Mouse (Mus musculus): ENCODE results near the gene Pimreg. TPM values are rescaled to one million over a fixed set of nuclear protein-coding genes. Genes with fewer than 3 reads are reported as not detected.

Gene Pimreg
- polyA plus RNA-seq, 1 experiment = 1.4 TPM

DNA sequence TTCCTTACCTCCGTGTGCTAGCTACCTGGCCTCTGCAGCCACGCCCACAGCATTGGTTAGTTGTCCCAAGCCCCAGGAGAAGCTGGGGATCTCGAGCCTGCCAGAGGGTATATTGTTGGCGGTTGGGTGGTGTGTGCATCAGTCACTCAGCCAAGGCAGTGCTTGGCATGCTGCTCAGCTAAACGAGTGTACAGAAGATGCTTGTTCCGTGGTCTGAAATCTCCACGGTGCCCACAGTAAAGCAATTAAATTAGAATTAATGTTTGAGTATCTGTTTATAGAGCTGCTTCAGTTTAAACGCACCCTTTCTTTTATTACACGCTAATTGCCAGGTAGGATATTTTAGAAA lies 24.6 kb upstream of the Pimreg start:
- no peak overlapping the region for H3K27ac ChIP-seq (ENCODE audit: insufficient read depth, low read depth, low read length)
- no peak overlapping the region for H3K4me3 ChIP-seq (ENCODE audit: low read depth, low read length)
- no peaks in the 10 kb centered on the region for H3K36me3 ChIP-seq (ENCODE audit: control insufficient read depth, insufficient read depth, low read length)
- H3K4me1 ChIP-seq (ENCODE audit: control insufficient read depth, insufficient read depth, insufficient read length, low read length) = no peaks in the 10 kb centered on the region
- no peaks in the 10 kb centered on the region for H3K27me3 ChIP-seq (ENCODE audit: control insufficient read depth, insufficient read depth, low read length)
- WGBS = 51% methylated on average over 9 of the region's 9 CpGs
- no peak for TF ChIP-seq CTCF (IDR thresholded peaks at IDR 0.05; ENCODE audit: extremely low read depth, insufficient read length, insufficient replicate concordance, low read depth, low read length)
- no peak for TF ChIP-seq POLR2A (IDR thresholded peaks at IDR 0.05; ENCODE audit: low read depth, low read length)

DNA sequence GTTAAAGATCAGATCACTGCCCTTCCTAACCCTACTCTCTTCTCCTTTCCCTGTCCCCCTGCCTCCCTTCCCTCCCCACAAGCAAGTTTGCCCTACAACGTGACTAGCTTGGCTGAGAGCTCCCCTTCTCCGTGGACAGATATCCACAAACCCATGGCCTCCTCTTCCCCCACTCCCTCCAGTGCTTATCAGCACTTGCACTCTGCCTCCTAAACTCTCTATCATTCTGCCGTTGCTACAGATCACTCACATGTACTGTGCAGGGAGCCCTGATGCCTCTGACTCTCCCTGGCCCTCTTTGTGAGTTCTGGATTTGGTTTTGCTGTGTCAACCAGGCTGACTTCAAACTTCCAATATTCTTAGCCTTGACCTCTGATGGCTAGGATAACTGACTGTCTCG lies 20.8 kb upstream of the Pimreg start:
- Histone ChIP-seq H3K4me1 (ENCODE audit: control insufficient read depth, insufficient read depth, insufficient read length, low read length) (no peaks in the 10 kb centered on the region), H3K36me3 (ENCODE audit: control insufficient read depth, insufficient read depth, low read length) (no peaks in the 10 kb centered on the region), H3K4me3 (ENCODE audit: low read depth, low read length) (no peak overlapping the region), H3K27me3 (ENCODE audit: control insufficient read depth, insufficient read depth, low read length) (no peaks in the 10 kb centered on the region), H3K27ac (ENCODE audit: insufficient read depth, low read depth, low read length) (no peak overlapping the region)
- 43% methylated on average over 4 of the region's 4 CpGs for WGBS
- TF ChIP-seq CTCF (IDR thresholded peaks at IDR 0.05; ENCODE audit: extremely low read depth, insufficient read length, insufficient replicate concordance, low read depth, low read length) = no peak
- no peak for TF ChIP-seq POLR2A (IDR thresholded peaks at IDR 0.05; ENCODE audit: low read depth, low read length)

DNA sequence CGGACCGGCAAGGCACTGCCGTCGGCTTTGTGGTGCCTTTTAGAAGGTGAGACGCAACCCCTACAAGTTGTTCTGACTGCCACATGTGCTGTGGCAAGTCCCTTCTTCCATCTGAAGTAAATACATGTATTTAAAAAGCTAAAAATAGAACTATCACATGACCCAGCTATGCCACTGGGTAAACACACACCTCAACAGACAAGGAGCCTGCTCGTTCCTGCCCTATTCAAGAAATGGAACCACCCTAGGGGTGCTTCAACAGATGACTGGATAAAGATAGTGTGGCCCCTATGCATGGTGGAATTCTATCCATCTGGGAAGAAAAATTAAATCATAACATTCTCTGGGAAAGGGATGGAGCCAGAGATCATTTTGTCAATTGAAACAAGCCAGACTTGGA lies 19.0 kb upstream of the Pimreg start:
- Histone ChIP-seq H3K27ac (ENCODE audit: insufficient read depth, low read depth, low read length) (no peak overlapping the region), H3K4me1 (ENCODE audit: control insufficient read depth, insufficient read depth, insufficient read length, low read length) (no peaks in the 10 kb centered on the region), H3K27me3 (ENCODE audit: control insufficient read depth, insufficient read depth, low read length) (no peaks in the 10 kb centered on the region), H3K36me3 (ENCODE audit: control insufficient read depth, insufficient read depth, low read length) (no peaks in the 10 kb centered on the region), H3K4me3 (ENCODE audit: low read depth, low read length) (no peak overlapping the region)
- 61% methylated on average over 6 of the region's 6 CpGs for WGBS
- TF ChIP-seq POLR2A (IDR thresholded peaks at IDR 0.05; ENCODE audit: low read depth, low read length) (no peak), CTCF (IDR thresholded peaks at IDR 0.05; ENCODE audit: extremely low read depth, insufficient read length, insufficient replicate concordance, low read depth, low read length) (no peak)

DNA sequence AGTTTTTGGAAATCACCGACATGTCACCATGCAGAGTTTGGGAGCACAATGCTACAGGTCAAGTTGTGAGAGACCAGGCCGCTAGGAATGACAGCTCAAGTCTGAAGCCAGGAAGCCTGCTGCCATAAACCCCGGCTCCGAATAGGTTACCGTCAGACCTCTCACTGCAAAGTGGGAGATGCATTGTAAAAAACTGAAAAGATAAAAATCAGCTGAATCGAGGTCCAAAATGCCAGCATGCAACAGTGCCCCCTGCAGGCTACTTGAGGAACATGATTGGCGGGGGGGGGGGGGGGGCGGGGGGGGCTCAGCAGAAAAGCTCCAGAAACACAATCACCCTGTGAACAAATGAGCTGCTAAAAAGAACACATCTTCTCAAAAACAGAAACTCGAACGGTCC lies 18.3 kb upstream of the Pimreg start:
- H3K36me3 ChIP-seq (ENCODE audit: control insufficient read depth, insufficient read depth, low read length) = no peaks in the 10 kb centered on the region
- no peaks in the 10 kb centered on the region for H3K27me3 ChIP-seq (ENCODE audit: control insufficient read depth, insufficient read depth, low read length)
- H3K4me3 ChIP-seq (ENCODE audit: low read depth, low read length) = no peak overlapping the region
- TF ChIP-seq POLR2A (IDR thresholded peaks at IDR 0.05; ENCODE audit: low read depth, low read length) (no peak), CTCF (IDR thresholded peaks at IDR 0.05; ENCODE audit: extremely low read depth, insufficient read length, insufficient replicate concordance, low read depth, low read length) (peak; percentile 38; the same call in 1 of the 2 replicates)
- no peaks in the 10 kb centered on the region for H3K4me1 ChIP-seq (ENCODE audit: control insufficient read depth, insufficient read depth, insufficient read length, low read length)
- 25% methylated on average over 10 of the region's 10 CpGs for WGBS
- no peak overlapping the region for H3K27ac ChIP-seq (ENCODE audit: insufficient read depth, low read depth, low read length)

DNA sequence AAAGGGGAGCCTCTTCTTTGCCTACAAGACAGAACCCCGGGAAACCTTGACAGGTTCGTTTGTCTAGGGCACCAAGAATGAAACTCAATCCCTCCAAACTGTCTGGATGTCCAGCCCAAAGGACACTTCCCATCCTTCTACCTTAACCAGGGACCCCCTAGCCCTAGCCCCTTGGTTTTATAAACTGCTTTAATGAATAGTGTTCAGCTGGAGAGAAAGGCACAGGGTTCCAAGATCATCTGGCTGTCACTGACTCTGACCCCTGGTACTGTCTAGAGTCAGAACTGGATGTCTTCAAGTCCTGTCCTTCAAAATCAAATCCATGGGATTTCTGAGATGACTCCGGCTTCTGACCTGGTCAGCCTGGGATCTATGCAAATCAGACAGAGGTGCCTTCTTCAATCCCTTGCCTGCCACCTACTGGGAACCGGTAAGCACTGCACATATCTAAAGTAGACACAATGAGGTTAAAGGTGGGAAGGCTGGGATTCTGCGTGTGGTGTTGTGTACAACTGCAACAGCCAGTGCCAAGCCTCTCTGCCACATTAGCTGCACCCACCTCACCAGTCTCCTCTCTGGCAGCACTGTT lies 17.5 kb upstream of the Pimreg start:
- 17% methylated on average over 5 of the region's 5 CpGs for WGBS
- Histone ChIP-seq H3K27me3 (ENCODE audit: control insufficient read depth, insufficient read depth, low read length) (no peaks in the 10 kb centered on the region), H3K27ac (ENCODE audit: insufficient read depth, low read depth, low read length) (no peak overlapping the region), H3K4me1 (ENCODE audit: control insufficient read depth, insufficient read depth, insufficient read length, low read length) (no peaks in the 10 kb centered on the region), H3K4me3 (ENCODE audit: low read depth, low read length) (no peak overlapping the region), H3K36me3 (ENCODE audit: control insufficient read depth, insufficient read depth, low read length) (no peaks in the 10 kb centered on the region)
- TF ChIP-seq CTCF (IDR thresholded peaks at IDR 0.05; ENCODE audit: extremely low read depth, insufficient read length, insufficient replicate concordance, low read depth, low read length) (peak; percentile 67; the same call in 1 of the 2 replicates), POLR2A (IDR thresholded peaks at IDR 0.05; ENCODE audit: low read depth, low read length) (no peak)

DNA sequence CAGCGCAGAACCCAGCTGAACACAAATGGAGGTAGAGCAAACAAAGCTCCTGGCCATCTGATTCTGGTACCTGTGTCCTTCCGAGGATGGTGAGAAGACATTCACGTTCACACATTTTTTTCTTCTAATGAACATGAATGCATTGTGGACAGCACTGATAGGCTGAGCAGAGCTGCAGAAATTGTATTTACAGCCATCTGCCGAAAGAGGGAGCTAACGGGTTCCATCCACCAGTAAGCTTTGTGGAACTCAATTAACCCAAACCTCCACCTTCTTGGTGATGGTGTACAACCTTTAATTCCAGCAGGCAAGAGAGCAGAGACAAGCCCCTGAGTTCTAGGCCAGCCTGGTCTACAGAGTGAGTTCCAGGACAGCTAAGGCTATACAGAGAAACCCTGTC lies 16.0 kb upstream of the Pimreg start:
- TF ChIP-seq POLR2A (IDR thresholded peaks at IDR 0.05; ENCODE audit: low read depth, low read length) = no peak
- no peak for TF ChIP-seq CTCF (IDR thresholded peaks at IDR 0.05; ENCODE audit: extremely low read depth, insufficient read length, insufficient replicate concordance, low read depth, low read length)
- Histone ChIP-seq H3K27ac (ENCODE audit: insufficient read depth, low read depth, low read length) (no peak overlapping the region), H3K4me1 (ENCODE audit: control insufficient read depth, insufficient read depth, insufficient read length, low read length) (no peaks in the 10 kb centered on the region), H3K4me3 (ENCODE audit: low read depth, low read length) (no peak overlapping the region), H3K27me3 (ENCODE audit: control insufficient read depth, insufficient read depth, low read length) (no peaks in the 10 kb centered on the region), H3K36me3 (ENCODE audit: control insufficient read depth, insufficient read depth, low read length) (no peaks in the 10 kb centered on the region)
- 35% methylated on average over 5 of the region's 5 CpGs for WGBS

DNA sequence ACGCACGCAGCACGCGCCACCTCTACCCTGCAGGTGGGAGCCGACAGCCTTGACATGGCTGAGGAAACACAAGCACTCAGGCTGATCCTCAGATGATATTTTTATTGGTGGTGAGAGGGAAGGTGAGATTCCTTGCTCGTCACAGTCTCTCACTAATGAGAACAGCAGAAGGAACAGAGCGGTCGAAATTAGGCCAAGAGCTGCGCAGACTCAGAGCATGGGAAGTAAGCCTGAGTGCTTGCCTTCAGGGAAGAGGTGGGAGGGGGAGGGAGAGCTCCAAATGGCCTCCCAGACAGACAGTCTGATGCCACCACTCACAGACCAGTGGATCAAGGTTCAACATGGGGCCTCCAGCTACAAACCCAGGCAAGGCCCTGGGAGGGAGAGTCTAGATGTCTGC lies 15.3 kb upstream of the Pimreg start:
- no peaks in the 10 kb centered on the region for H3K27me3 ChIP-seq (ENCODE audit: control insufficient read depth, insufficient read depth, low read length)
- H3K4me1 ChIP-seq (ENCODE audit: control insufficient read depth, insufficient read depth, insufficient read length, low read length) = no peaks in the 10 kb centered on the region
- H3K36me3 ChIP-seq (ENCODE audit: control insufficient read depth, insufficient read depth, low read length) = no peaks in the 10 kb centered on the region
- no peak overlapping the region for H3K27ac ChIP-seq (ENCODE audit: insufficient read depth, low read depth, low read length)
- no peak for TF ChIP-seq CTCF (IDR thresholded peaks at IDR 0.05; ENCODE audit: extremely low read depth, insufficient read length, insufficient replicate concordance, low read depth, low read length)
- no peak overlapping the region for H3K4me3 ChIP-seq (ENCODE audit: low read depth, low read length)
- WGBS = 84% methylated on average over 9 of the region's 9 CpGs
